Mouse (Mus musculus): ENCODE measurements around the gene Car10. TPM values are rescaled to one million over a fixed set of nuclear protein-coding genes. Genes with fewer than 3 reads are reported as not detected.

The Car10 gene
- polyA plus RNA-seq, 1 experiment from 2014 or later, result 12.5 TPM

DNA sequence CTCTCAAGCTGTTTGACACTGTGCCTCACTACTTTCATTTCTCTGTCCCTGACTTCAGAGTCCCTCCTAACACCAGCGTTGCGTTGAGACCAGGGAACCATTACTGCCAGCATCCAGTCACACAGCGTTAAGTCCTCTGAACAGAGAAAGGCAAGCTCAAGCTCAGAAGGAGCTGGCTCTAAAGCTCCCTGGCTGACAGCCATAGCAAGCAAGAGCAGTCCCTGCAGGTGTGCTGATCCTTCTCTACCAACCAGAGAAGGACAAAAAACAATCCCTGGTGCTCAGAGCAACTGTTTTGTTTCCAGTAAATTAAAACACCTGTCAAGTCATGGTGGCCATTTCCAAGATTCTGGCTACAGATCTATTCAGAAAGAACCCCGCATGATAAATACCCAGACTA lies 514.2 kb downstream of the Car10 start:
- Histone ChIP-seq H3K4me3 (no peak overlapping the region), H3K27ac (no peak overlapping the region), H3K36me3 (no peaks in the 10 kb centered on the region), H3K9me3 (no peaks in the 10 kb centered on the region), H3K27me3 (replicated peaks) (no peaks in the 10 kb centered on the region), H3K4me1 (no peaks in the 10 kb centered on the region), H3K9ac (no peak overlapping the region), H3K4me2 (replicated peaks) (no peak overlapping the region)
- 87% methylated on average over 4 of the region's 4 CpGs for WGBS
- no peak for ATAC-seq (ENCODE audit: low FRiP score, low read depth)

DNA sequence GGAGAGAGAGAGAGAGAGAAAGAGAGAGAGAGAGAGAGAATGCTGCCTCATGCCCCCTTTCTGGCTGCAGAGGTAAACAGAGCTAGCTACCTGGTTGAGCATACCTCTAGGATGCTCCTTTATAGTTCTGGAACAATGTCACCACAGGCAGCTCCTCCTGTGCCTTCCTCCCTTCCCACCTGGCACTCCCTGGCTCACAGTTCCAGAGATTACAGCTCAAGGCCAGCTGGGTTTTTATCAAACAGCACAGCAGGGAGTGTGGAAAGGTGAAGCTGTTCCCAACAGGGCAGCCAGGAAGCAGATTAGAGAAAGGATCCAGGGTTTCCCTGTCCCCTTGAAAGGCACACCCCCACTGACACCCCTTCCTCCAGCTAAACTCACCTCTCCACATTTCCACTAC lies 517.0 kb downstream of the Car10 start:
- no peak for ATAC-seq (ENCODE audit: low FRiP score, low read depth)
- Histone ChIP-seq H3K9ac (no peak overlapping the region), H3K27me3 (replicated peaks) (no peaks in the 10 kb centered on the region), H3K9me3 (no peaks in the 10 kb centered on the region), H3K27ac (no peak overlapping the region), H3K4me1 (no peaks in the 10 kb centered on the region), H3K36me3 (no peaks in the 10 kb centered on the region), H3K4me2 (replicated peaks) (no peak overlapping the region), H3K4me3 (no peak overlapping the region)

- H3K36me3 ChIP-seq, result no peaks in the 10 kb centered on the region
- no peaks in the 10 kb centered on the region for H3K27me3 ChIP-seq (replicated peaks)
- no peak overlapping the region for H3K4me2 ChIP-seq (replicated peaks)
- H3K4me1 ChIP-seq, result no peaks in the 10 kb centered on the region
- WGBS, result 89% methylated on average over 5 of the region's 5 CpGs
- no peaks in the 10 kb centered on the region for H3K9me3 ChIP-seq
- ATAC-seq (ENCODE audit: low FRiP score, low read depth), result no peak
- H3K4me3 ChIP-seq, result no peak overlapping the region
- H3K9ac ChIP-seq, result no peak overlapping the region
- H3K27ac ChIP-seq, result no peak overlapping the region
Observed at GRCm38 (mm10) chr11:93623605-93624004, 525.8 kb downstream of the Car10 start.

DNA sequence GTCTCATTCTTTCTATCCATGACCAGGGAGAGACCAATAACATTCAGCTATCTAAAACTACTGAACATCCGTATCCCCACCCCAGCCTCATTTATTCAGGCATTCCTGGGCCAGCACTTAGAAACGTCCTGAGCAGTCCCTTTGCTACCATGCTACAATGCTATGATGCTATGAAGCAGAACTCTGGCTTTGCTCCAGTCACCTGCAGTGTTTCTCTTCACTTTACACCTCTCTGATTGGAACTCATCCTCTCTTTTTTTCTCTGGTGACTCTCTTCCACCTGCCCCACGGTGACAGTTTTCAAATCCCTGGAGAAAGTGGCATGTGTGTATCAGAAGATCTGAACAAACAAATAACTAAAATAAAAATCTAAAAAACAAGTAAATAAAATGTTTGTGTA lies 541.6 kb downstream of the Car10 start:
- Histone ChIP-seq H3K9ac (no peak overlapping the region), H3K4me2 (replicated peaks) (no peak overlapping the region), H3K36me3 (no peaks in the 10 kb centered on the region), H3K27me3 (replicated peaks) (no peaks in the 10 kb centered on the region), H3K27ac (no peak overlapping the region), H3K9me3 (no peaks in the 10 kb centered on the region), H3K4me1 (no peaks in the 10 kb centered on the region), H3K4me3 (no peak overlapping the region)
- no peak for ATAC-seq (ENCODE audit: low FRiP score, low read depth)
- 71% methylated on average over 3 of the region's 3 CpGs for WGBS

- Histone ChIP-seq H3K4me1 (no peaks in the 10 kb centered on the region), H3K9ac (no peak overlapping the region), H3K36me3 (no peaks in the 10 kb centered on the region), H3K9me3 (no peaks in the 10 kb centered on the region), H3K27me3 (replicated peaks) (no peaks in the 10 kb centered on the region), H3K27ac (no peak overlapping the region), H3K4me2 (replicated peaks) (no peak overlapping the region), H3K4me3 (no peak overlapping the region)
- WGBS, result 65% methylated on average over 5 of the region's 5 CpGs
- no peak for ATAC-seq (ENCODE audit: low FRiP score, low read depth)
Observed at GRCm38 (mm10) chr11:93640954-93641353, 543.1 kb downstream of the Car10 start.

DNA sequence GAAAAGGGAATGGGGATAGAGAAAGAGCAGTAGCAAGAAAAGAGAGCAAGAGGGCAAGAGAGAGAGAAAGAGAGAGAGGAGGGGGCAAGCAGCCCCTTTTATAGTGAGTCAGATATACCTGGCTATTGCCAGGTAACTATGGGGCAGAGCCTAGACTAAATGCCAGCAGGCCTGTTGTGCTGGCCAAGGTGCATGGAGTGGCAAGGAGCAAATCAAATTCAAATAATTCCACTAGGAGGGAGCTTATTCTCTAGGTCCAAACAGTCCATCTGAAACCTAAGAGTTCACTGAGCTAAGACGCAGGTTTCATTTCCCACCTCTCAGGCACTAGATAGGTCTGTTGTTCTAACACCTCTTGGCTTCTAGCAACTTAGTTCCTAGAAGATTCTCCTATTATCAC lies 544.5 kb downstream of the Car10 start:
- Histone ChIP-seq H3K9me3 (no peaks in the 10 kb centered on the region), H3K27me3 (replicated peaks) (no peaks in the 10 kb centered on the region), H3K4me2 (replicated peaks) (no peak overlapping the region), H3K4me3 (no peak overlapping the region), H3K4me1 (no peaks in the 10 kb centered on the region), H3K9ac (no peak overlapping the region), H3K27ac (no peak overlapping the region), H3K36me3 (no peaks in the 10 kb centered on the region)
- WGBS, result 95% methylated on average over 1 of the region's 1 CpGs
- ATAC-seq (ENCODE audit: low FRiP score, low read depth), result no peak

- Histone ChIP-seq H3K9me3 (no peaks in the 10 kb centered on the region), H3K9ac (no peak overlapping the region), H3K4me2 (replicated peaks) (no peak overlapping the region), H3K27me3 (replicated peaks) (no peaks in the 10 kb centered on the region), H3K4me3 (no peak overlapping the region), H3K36me3 (no peaks in the 10 kb centered on the region), H3K27ac (no peak overlapping the region), H3K4me1 (no peaks in the 10 kb centered on the region)
- no peak for ATAC-seq (ENCODE audit: low FRiP score, low read depth)
- WGBS, result 89% methylated on average over 4 of the region's 4 CpGs
Observed at GRCm38 (mm10) chr11:93643006-93643405, 545.2 kb downstream of the Car10 start.

GRCm38 (mm10) chr11:93643436-93643835 lies 545.6 kb downstream of the Car10 start:
- Histone ChIP-seq H3K4me1 (no peaks in the 10 kb centered on the region), H3K4me2 (replicated peaks) (no peak overlapping the region), H3K9ac (no peak overlapping the region), H3K4me3 (no peak overlapping the region), H3K27me3 (replicated peaks) (no peaks in the 10 kb centered on the region), H3K36me3 (no peaks in the 10 kb centered on the region), H3K27ac (no peak overlapping the region), H3K9me3 (no peaks in the 10 kb centered on the region)
- no peak for ATAC-seq (ENCODE audit: low FRiP score, low read depth)
- WGBS, result 92% methylated on average over 9 of the region's 9 CpGs

- H3K27ac ChIP-seq, result no peak overlapping the region
- no peak for ATAC-seq (ENCODE audit: low FRiP score, low read depth)
- no peaks in the 10 kb centered on the region for H3K4me1 ChIP-seq
- 95% methylated on average over 3 of the region's 3 CpGs for WGBS
- H3K36me3 ChIP-seq, result no peaks in the 10 kb centered on the region
- no peaks in the 10 kb centered on the region for H3K9me3 ChIP-seq
- H3K27me3 ChIP-seq (replicated peaks), result no peaks in the 10 kb centered on the region
- no peak overlapping the region for H3K4me3 ChIP-seq
- no peak overlapping the region for H3K4me2 ChIP-seq (replicated peaks)
- H3K9ac ChIP-seq, result no peak overlapping the region
Observed at GRCm38 (mm10) chr11:93646216-93646615, 548.4 kb downstream of the Car10 start.

All from neural tube, embryonic 12.5 days (tissue).